Mouse (Mus musculus): ENCODE data around the gene Stambp. TPM values are rescaled to one million over a fixed set of nuclear protein-coding genes. Genes with fewer than 3 reads are reported as not detected.

Gene Stambp
- polyA plus RNA-seq, 1 experiment from 2014 or later = 24.9 TPM

Other genes with a start within 250 kb of the Stambp start
- gene Mthfd2, start 246.8 kb downstream of the Stambp start, polyA plus RNA-seq (2014; fragmentation: Nextera tagmentation; extraction: Ambion mirVana) = 44.5 and 45.4 TPM in 2 replicates
- gene Mob1a, start 246.7 kb downstream of the Stambp start, polyA plus RNA-seq (2014; fragmentation: Nextera tagmentation; extraction: Ambion mirVana) = 42.2 and 49.5 TPM in 2 replicates
- gene Bola3, start 223.6 kb downstream of the Stambp start, polyA plus RNA-seq (2014; fragmentation: Nextera tagmentation; extraction: Ambion mirVana) = 279 and 280 TPM in 2 replicates
- gene Tet3, start 113.6 kb downstream of the Stambp start, polyA plus RNA-seq (2014; fragmentation: Nextera tagmentation; extraction: Ambion mirVana) = 25.0 and 30.3 TPM in 2 replicates
- 47.9 and 54.3 TPM in 2 replicates for gene Dguok, start 65.8 kb downstream of the Stambp start, polyA plus RNA-seq (2014; fragmentation: Nextera tagmentation; extraction: Ambion mirVana)
- gene Actg2, start 36.5 kb downstream of the Stambp start, polyA plus RNA-seq (2014; fragmentation: Nextera tagmentation; extraction: Ambion mirVana) = 10.7 and 10.9 TPM in 2 replicates
- gene Clec4f, start 83.5 kb upstream of the Stambp start, polyA plus RNA-seq (2014; fragmentation: Nextera tagmentation; extraction: Ambion mirVana) = 0.19 TPM in 1 of 2 replicates, not detected in the other
- gene Cd207, start 105.1 kb upstream of the Stambp start, polyA plus RNA-seq (2014; fragmentation: Nextera tagmentation; extraction: Ambion mirVana) = not detected in 2 replicates
- gene Vax2, start 138.5 kb upstream of the Stambp start, polyA plus RNA-seq (2014; fragmentation: Nextera tagmentation; extraction: Ambion mirVana) = not detected in 2 replicates
- not detected in 2 replicates for gene Atp6v1b1, start 170.3 kb upstream of the Stambp start, polyA plus RNA-seq (2014; fragmentation: Nextera tagmentation; extraction: Ambion mirVana)
- not detected in 2 replicates for gene Ankrd53, start 189.9 kb upstream of the Stambp start, polyA plus RNA-seq (2014; fragmentation: Nextera tagmentation; extraction: Ambion mirVana)
- gene Tex261, start 203.1 kb upstream of the Stambp start, polyA plus RNA-seq (2014; fragmentation: Nextera tagmentation; extraction: Ambion mirVana) = 56.0 and 69.0 TPM in 2 replicates
- 46.3 and 50.3 TPM in 2 replicates for gene Nagk, start 222.3 kb upstream of the Stambp start, polyA plus RNA-seq (2014; fragmentation: Nextera tagmentation; extraction: Ambion mirVana)